Mouse (Mus musculus) cerebellum, adult (tissue): ENCODE measurements around the gene Loxl3.

Experiments
- ATAC-seq: cut with Nextera tagmentation; 2 replicates; pipeline ENCODE4 v1.9.2; 2017; ENCODE audit warnings: mild to moderate bottlenecking, moderate library complexity, mixed read lengths; ENCODE audit not compliant: insufficient number of reproducible peaks, low FRiP score, low TSS enrichment

Loxl3 gene

GRCm38 (mm10) chr6:83033249-83034185 lies at the start of gene Loxl3, which contains the start of gene Dok1:
Gene Loxl3 (plus strand): TSS chr6:83034173.
Gene Dok1 (minus strand): TSS chr6:83033471.
- no peak for ATAC-seq

- ATAC-seq: no peak
Observed at GRCm38 (mm10) chr6:82987411-82987971, 46.5 kb upstream of the Loxl3 start.

DNA sequence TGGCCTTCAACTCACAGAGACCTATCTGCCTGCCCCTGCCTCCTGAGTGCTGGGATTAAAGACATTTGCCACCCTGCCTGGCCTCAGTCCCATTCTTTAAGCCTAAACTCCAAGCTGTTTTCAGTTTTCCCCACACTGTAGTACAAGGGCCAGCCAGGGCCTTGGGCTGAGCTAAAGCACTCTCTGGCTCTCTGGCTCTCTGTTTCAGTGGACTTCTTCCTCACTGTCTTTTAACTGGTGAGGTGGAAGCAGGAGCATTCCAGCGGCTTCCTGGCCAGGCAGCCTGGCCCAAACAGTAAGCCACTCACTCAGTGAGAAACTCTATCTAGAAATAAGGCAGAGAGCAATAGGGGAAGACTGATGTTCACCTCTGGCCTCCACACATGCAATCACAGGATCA lies 40.3 kb upstream of the Loxl3 start:
- no peak for ATAC-seq

GRCm38 (mm10) chr6:82994372-82994771 lies 39.6 kb upstream of the Loxl3 start:
- ATAC-seq: no peak

GRCm38 (mm10) chr6:82996740-82997315 lies 37.1 kb upstream of the Loxl3 start:
- ATAC-seq: peak; percentile 97

- ATAC-seq: no peak
Observed at GRCm38 (mm10) chr6:82997511-82998102, 36.4 kb upstream of the Loxl3 start.

DNA sequence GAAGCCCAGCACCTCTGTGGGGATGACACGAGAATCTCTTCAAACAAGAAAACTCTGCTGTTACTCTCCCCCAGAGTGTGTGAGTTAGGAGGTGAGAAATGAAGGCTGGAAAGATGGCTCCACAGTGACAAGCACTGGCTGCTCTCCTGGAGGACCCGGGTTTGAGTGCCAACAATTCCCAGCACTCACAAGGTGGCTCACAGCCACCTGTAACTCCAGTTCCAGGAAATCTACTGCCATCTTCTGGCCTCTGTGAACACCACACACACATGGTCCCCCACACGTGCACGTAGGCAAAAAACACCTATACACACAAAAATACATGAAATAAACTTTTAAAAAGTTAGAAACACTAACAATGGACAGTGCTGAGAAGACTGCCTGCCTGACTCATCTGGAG lies 35.6 kb upstream of the Loxl3 start:
- ATAC-seq: no peak

DNA sequence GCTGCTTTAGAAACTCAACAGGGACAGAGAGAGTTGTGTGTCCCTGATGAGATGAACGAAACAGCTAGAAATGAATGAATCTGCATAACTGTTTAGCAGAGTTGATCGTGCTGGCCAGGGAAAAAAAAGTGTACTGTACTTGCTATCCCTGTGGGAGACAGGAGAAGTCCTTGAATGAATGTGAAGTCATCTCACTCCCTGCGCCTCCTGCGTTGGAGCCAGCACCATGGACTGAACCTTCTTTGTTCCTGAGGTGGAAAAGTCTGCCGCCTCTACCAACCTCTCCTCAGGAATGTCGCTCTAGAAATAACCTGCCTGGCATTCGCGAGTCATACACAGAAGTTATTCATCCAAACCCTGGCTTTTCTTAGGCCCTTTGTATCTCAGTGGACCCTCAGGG lies 34.0 kb upstream of the Loxl3 start:
- no peak for ATAC-seq

GRCm38 (mm10) chr6:83003082-83003481 lies 30.9 kb upstream of the Loxl3 start:
- ATAC-seq: no peak

DNA sequence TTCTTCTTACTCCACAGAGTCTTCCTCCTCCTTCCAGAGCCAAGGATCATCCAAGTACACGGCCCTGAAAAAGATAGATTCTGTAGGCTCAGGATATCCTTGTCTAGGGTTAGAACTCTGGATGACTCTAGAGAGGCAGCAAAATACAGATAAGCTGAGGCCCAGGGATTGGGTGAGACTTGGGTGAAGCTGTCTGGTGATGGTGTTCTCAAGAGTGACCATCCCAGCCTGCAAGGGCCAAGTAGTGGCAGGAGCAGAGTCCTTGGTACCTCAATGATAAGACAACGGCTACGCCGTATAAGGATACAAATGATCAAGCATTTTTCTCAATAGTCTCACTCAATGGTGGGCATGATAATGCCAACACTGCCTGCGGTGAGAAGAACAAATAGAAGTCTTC lies 30.1 kb upstream of the Loxl3 start:
- ATAC-seq: no peak

- no peak for ATAC-seq
Observed at GRCm38 (mm10) chr6:83004309-83004708, 29.7 kb upstream of the Loxl3 start.

DNA sequence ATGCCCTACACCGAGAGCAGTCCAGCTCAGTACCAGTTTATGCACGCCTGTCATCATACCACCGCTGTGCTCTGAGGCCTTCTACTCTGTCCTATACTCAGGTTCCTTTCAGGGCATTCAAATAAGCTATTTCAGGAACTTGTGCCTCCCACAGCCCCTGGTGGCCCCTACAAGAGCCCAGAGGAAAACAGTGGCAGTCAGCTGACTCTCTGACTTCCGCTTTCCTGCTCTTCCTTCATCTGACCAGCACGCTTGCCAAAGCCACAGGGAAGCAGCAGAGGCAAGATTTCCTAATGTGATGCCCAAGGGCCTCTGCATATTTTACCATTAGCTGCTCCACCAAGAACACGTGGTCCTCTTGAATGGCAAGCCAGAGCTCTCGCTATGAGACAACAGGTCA lies 29.1 kb upstream of the Loxl3 start:
- ATAC-seq: no peak

DNA sequence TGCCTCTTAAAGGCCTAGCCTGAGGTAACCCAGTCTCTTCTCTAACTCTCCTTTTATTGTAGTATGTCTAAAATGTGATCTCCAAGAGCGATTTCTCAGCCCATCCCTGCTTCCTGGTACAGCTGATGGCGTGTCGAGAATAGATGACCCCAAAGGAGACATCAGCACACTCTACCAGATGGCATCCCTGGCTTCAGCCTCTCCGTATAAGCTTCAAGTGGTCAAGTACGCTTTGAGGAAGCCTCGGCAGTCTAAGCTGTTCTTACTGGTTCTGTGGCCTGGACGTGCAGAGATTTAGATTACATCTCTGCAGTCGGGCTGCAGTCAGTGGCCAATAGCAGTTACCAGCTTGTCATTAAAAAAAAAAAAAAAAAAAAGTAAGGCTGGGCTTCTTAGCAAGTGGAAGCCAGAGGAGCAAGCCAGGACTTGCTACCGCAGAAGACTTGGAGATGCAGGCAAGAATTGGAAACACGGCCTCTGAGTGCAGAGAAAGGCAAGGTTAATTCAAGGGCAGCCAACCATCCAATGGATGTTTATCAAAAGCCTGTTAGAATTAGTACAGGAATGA lies 28.4 kb upstream of the Loxl3 start:
- no peak for ATAC-seq

DNA sequence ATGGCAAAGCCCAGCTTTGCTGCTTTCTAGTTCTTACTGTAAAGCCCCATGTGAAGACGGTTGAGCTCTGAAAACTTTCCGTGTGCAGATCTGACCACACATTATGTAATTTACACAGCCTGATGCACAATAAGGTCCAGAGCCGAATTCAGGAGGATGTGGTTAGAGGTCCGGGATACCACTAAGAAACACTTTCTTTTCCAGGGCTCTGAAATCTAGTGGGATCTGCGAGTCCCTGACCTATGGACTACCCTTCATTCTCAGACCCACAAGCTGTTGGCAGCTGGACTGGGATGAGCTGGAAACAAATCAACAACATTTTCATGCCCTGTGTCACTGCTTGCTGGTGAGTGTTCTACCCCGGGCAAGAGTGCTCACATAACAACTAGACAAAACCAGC lies 27.9 kb upstream of the Loxl3 start:
- ATAC-seq: no peak

DNA sequence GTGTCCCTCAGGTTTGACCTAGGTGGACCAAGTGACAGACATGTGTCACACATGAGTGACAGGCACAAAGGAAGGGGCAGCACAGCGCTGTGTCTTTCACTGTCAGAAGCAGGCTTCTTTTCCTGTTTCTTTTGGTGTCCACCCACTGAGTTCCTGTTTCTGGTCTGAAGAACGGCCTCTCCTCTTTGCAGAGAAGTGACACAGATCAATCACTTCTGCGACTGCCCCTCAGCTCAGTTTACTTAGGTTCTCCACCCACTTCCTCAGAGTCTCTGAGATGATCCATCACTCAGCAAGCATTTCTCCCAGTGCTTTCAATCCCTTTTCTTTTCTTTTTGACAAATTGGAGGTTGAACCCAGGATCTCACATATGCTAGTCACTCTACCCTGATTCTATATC lies 25.3 kb upstream of the Loxl3 start:
- ATAC-seq: no peak

- no peak for ATAC-seq
Observed at GRCm38 (mm10) chr6:83010010-83010409, 24.0 kb upstream of the Loxl3 start.

DNA sequence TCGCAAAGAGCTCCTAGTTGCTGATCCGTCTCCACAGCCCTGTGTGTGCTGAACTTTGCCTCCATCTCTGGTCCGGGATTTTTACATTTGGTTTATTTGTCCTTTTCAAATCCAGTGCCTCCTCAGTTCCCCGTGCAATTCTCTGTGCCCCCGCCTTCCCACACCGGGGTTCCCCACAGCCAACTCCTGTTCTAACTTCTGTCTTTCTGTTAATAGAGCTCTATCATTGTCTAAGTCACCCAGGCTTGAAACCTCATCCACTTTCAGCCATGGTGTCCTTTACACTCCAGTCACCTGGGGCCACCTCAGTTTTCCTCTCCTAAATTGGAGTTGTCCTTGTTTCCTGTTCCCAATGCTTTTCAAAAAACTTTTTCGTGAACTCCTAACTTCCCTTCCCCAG lies 22.7 kb upstream of the Loxl3 start:
- ATAC-seq: no peak

GRCm38 (mm10) chr6:83011756-83012155 lies 22.2 kb upstream of the Loxl3 start:
- ATAC-seq: no peak

DNA sequence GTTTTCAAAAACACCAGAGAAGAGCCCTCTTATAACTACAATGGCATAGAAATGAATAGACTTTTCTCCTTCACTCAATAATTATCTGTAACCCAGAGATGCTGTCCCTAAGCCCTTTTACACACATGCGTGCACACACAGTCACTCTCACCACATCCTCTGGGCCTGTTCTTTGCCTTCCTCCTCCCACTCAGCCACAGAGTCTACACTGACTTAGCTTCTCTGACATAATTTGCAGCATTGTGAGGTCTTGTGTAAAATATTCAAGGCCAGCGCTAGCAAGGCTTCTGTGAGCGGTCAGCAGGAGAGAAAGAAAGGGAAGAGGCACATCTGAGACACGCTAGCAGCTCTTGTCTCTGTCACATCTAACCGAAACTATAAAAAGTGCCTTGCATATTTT lies 20.5 kb upstream of the Loxl3 start:
- ATAC-seq: no peak

GRCm38 (mm10) chr6:83014482-83015466 lies 19.2 kb upstream of the Loxl3 start:
- no peak for ATAC-seq
